Mouse (Mus musculus): ENCODE measurements around the gene Cdnf.

DNA sequence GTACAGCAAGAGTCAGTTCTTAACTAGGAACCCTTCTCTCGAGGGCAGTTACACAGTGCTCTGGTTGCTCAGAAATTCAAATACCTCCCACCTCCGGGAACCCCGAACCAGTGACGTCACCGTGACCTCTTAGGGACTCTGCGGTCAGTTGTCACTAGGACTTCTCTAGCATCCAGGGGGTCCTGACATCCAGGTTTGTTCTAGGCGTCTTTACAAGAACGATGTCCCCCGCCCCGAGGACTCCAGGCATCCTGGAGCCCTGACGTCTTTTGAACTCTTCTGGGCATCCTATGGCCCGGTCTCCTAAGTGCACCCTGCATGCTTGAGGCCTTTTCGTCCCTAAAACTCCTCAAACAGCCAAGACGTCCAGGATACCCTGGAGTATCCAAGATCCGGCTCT is 754 bp upstream of the Cdnf start:
- no peak for TF ChIP-seq CTCF (IDR thresholded peaks at IDR 0.05; ENCODE audit: low read depth)
- TF ChIP-seq EP300 (IDR thresholded peaks at IDR 0.05; ENCODE audit: low read depth) = no peak

All from liver, embryonic 14.5 days (tissue).